Mouse (Mus musculus) layer of hippocampus, adult 11-12 months (tissue): Measurements from ENCODE around the gene Sct.

ENCODE experiments used
- DNase-seq: peaks from one replicate; pipeline ENCODE4 v3.0.0; 2022; ENCODE audit warnings: low spot score

The Sct gene

DNA sequence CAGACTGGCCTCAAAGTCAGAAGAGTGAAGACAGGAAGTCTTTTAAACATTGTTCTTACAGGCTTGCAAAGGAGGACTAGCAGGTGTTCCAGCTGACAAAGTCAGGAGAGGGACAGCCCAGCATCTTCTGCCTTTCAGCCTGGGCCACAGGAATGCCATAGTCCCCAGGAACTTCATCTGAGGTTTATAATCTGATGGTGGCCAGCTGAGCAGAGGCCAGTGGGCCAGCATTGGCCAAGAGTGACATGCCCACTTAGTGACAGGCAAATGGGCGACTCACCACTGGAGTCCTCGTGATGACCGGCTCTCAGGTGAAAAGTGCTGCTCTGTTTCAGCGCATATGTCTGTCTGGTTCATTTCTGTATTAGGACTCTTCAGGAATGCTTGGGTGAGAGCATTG is 48.4 kb downstream of the Sct start:
- no peak for DNase-seq

GRCm38 (mm10) chr7:141229702-141230101 is 49.2 kb downstream of the Sct start:
- DNase-seq, result no peak
